Mouse (Mus musculus): ENCODE data around the gene Zbtb21. TPM values are rescaled to one million over a fixed set of nuclear protein-coding genes. Genes with fewer than 3 reads are reported as not detected.
"Not testable (repeated sequence)": the region's sequence is repeated elsewhere in the genome, so short reads cannot be mapped to it uniquely, and the experiment has no call there.

Gene Zbtb21
- polyA plus RNA-seq (2015; fragmentation: Nextera tagmentation; extraction: Ambion mirVana): 3.3 TPM in 2 replicates

DNA sequence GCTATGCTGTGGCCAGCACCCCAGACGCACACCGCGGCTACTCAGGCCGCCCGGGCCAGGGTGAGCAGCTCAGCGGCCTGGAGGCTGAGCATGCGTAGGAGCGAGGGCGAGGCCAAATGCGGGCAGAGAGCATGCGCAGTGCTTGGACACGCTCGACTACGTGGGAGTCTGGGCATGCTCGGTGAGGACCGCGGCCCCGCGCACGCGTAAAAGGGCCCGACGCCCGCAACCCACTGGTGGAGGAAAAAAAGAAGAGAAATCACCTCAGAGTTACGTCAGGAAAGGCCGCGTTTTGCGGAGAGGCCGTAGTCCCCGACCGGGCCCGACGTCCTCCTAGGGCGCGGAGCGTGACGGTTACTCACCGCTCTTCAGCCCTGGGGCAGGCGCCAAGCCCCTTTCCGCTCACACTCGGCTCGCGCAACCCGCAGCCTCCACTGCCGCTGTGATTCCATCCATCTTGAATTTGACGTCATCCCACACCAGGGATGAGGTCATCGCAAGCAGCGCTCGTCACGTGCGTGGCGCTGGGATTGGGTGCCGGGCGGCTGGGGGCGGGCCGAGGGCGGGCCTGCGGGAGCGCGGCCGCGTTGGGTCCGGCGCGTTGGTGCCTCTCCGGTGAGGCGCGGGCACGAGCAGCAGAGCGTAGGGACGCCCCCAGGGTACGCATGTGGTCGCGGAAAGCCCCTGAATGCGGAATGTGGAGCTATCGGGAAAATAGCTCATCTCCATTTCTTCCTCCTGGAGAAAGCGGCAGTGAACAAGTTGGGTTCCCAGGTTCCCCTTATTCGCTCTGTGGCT lies at the start of gene Zbtb21, which contains the start of gene C2cd2:
Gene Zbtb21, minus strand, starts transcription at position 472 of the 798 bp plus-strand sequence.
Gene C2cd2, minus strand, starts transcription at position 448 of the 798 bp plus-strand sequence.
- peak within 1 kb of the TSS; percentile 89 for H3K9ac ChIP-seq
- ATAC-seq (ENCODE audit: low read depth): peak; percentile 97
- H3K9me3 ChIP-seq (replicated peaks): no peaks in the 10 kb centered on the region
- H3K27ac ChIP-seq: peak within 1 kb of the TSS; percentile 93
- H3K36me3 ChIP-seq: no peaks in the 10 kb centered on the region
- peak within 1 kb of the TSS; percentile 79 for H3K4me3 ChIP-seq (replicated peaks)
- DNase-seq: peak; percentile 92
- WGBS (ENCODE audit: insufficient replicate concordance): under 1% methylated on average over 78 of the region's 78 CpGs
- H3K4me1 ChIP-seq (replicated peaks): peaks cover 65% of the 10 kb centered on the region
- H3K4me2 ChIP-seq: peak within 1 kb of the TSS; percentile 96
- H3K27me3 ChIP-seq: no peaks in the 10 kb centered on the region

GRCm38 (mm10) chr16:97997383-97997731 lies 34.9 kb upstream of the Zbtb21 start:
- Histone ChIP-seq H3K4me2 (peak overlapping the region; percentile 78), H3K4me1 (replicated peaks) (peaks cover 30% of the 10 kb centered on the region), H3K27ac (peak overlapping the region; percentile 80), H3K4me3 (replicated peaks) (peak overlapping the region; percentile 73), H3K36me3 (peaks cover 28% of the 10 kb centered on the region), H3K9ac (peak overlapping the region; percentile 73)
- 0% methylated on average over 8 of the region's 8 CpGs for WGBS (ENCODE audit: insufficient replicate concordance)
- peak; percentile 40 for ATAC-seq (ENCODE audit: low read depth)
- DNase-seq; H3K9me3 ChIP-seq (replicated peaks); H3K27me3 ChIP-seq: not testable (repeated sequence)

GRCm38 (mm10) chr16:97996616-97997382 lies 34.4 kb upstream of the Zbtb21 start, which contains the start of gene B230307C23Rik:
Gene B230307C23Rik, plus strand, starts transcription at chr16:97997315.
- DNase-seq: peak; percentile 82
- H3K9ac ChIP-seq: peak within 1 kb of the TSS; percentile 73
- no peaks in the 10 kb centered on the region for H3K9me3 ChIP-seq (replicated peaks)
- peaks cover 30% of the 10 kb centered on the region for H3K4me1 ChIP-seq (replicated peaks)
- WGBS (ENCODE audit: insufficient replicate concordance): under 1% methylated on average over 22 of the region's 22 CpGs
- peaks cover 22% of the 10 kb centered on the region for H3K36me3 ChIP-seq
- H3K4me2 ChIP-seq: peak within 1 kb of the TSS; percentile 78
- peak; percentile 97 for ATAC-seq (ENCODE audit: low read depth)
- peak within 1 kb of the TSS; percentile 80 for H3K27ac ChIP-seq
- peak within 1 kb of the TSS; percentile 73 for H3K4me3 ChIP-seq (replicated peaks)
- no peaks in the 10 kb centered on the region for H3K27me3 ChIP-seq

- WGBS (ENCODE audit: insufficient replicate concordance): 5% methylated on average over 1 of the region's 1 CpGs
- H3K4me2 ChIP-seq: peak overlapping the region; percentile 78
- ATAC-seq (ENCODE audit: low read depth) (no peak), DNase-seq (no peak)
- peaks cover 30% of the 10 kb centered on the region for H3K4me1 ChIP-seq (replicated peaks)
- no peaks in the 10 kb centered on the region for H3K27me3 ChIP-seq
- peak overlapping the region; percentile 80 for H3K27ac ChIP-seq
- H3K4me3 ChIP-seq (replicated peaks): peak overlapping the region; percentile 73
- peaks cover 20% of the 10 kb centered on the region for H3K36me3 ChIP-seq
- peak overlapping the region; percentile 73 for H3K9ac ChIP-seq
- H3K9me3 ChIP-seq (replicated peaks): no peaks in the 10 kb centered on the region
These were observed 33.6 kb upstream of the Zbtb21 start for GRCm38 (mm10) chr16:97995849-97996615.

DNA sequence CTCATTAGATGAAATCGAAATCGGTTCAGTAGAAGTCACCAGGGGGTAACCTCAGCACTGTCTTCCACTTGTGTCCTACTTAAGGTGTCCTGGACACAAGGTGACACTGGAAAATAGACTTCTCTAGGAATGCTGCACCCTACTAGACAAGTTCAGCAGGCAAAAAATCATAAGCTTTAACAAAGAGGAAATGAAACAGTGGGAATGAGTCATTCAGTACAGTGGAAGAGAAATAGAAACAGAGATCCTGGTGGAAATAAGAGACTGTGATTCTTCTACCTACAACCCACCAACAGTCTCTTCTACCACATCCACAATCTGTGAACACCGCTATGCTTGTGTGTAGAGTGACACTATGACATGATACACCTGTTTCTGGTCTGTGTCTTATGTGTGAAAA lies 30.1 kb upstream of the Zbtb21 start:
- H3K4me1 ChIP-seq (replicated peaks): peaks cover 14% of the 10 kb centered on the region
- not testable (repeated sequence) for ATAC-seq (ENCODE audit: low read depth); DNase-seq; H3K27me3 ChIP-seq; H3K36me3 ChIP-seq; H3K9ac ChIP-seq; H3K4me3 ChIP-seq (replicated peaks); H3K4me2 ChIP-seq; H3K27ac ChIP-seq; H3K9me3 ChIP-seq (replicated peaks)
- WGBS (ENCODE audit: insufficient replicate concordance): 58% methylated on average over 3 of the region's 3 CpGs

DNA sequence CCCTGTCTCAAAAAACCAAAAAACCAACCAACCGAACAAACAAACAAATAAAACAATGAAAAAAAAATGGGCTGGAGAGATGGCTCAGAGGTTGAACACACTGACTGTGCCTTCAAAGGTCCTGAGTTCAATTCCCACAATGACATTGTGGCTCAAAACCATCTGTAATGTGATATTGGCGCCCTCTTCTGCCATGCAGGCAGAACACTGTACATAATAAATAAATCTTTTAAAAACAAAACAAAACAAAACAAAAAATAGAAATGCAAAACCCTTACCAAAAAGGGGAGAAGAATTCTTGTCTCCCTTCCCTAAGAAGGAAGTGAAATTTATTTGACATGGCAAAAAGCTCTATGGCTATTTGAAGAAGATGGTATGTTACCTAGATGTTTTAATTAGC lies 29.1 kb upstream of the Zbtb21 start:
- Histone ChIP-seq H3K9me3 (replicated peaks) (no peaks in the 10 kb centered on the region), H3K36me3 (no peaks in the 10 kb centered on the region), H3K9ac (no peak overlapping the region), H3K4me2 (no peak overlapping the region), H3K27ac (no peak overlapping the region), H3K4me3 (replicated peaks) (no peak overlapping the region), H3K27me3 (no peaks in the 10 kb centered on the region), H3K4me1 (replicated peaks) (peaks cover 12% of the 10 kb centered on the region)
- ATAC-seq (ENCODE audit: low read depth): no peak
- WGBS (ENCODE audit: insufficient replicate concordance): 40% methylated on average over 2 of the region's 2 CpGs
- no peak for DNase-seq

- no peaks in the 10 kb centered on the region for H3K27me3 ChIP-seq
- 75% methylated on average over 5 of the region's 5 CpGs for WGBS (ENCODE audit: insufficient replicate concordance)
- H3K36me3 ChIP-seq: no peaks in the 10 kb centered on the region
- no peaks in the 10 kb centered on the region for H3K9me3 ChIP-seq (replicated peaks)
- H3K9ac ChIP-seq: no peak overlapping the region
- H3K4me2 ChIP-seq: no peak overlapping the region
- H3K27ac ChIP-seq: no peak overlapping the region
- no peak for DNase-seq
- H3K4me1 ChIP-seq (replicated peaks): no peaks in the 10 kb centered on the region
- ATAC-seq (ENCODE audit: low read depth): no peak
- no peak overlapping the region for H3K4me3 ChIP-seq (replicated peaks)
These were observed 22.2 kb upstream of the Zbtb21 start for GRCm38 (mm10) chr16:97984589-97984988.

GRCm38 (mm10) chr16:97981362-97981761 lies 18.9 kb upstream of the Zbtb21 start:
- no peak for DNase-seq
- ATAC-seq (ENCODE audit: low read depth): no peak
- 52% methylated on average over 1 of the region's 1 CpGs for WGBS (ENCODE audit: insufficient replicate concordance)
- no peak overlapping the region for H3K9ac ChIP-seq
- no peak overlapping the region for H3K4me2 ChIP-seq
- no peaks in the 10 kb centered on the region for H3K9me3 ChIP-seq (replicated peaks)
- no peaks in the 10 kb centered on the region for H3K36me3 ChIP-seq
- no peak overlapping the region for H3K27ac ChIP-seq
- no peaks in the 10 kb centered on the region for H3K27me3 ChIP-seq
- H3K4me3 ChIP-seq (replicated peaks): no peak overlapping the region
- H3K4me1 ChIP-seq (replicated peaks): peaks cover 17% of the 10 kb centered on the region

GRCm38 (mm10) chr16:97977722-97978121 lies 15.3 kb upstream of the Zbtb21 start:
- DNase-seq: no peak
- Histone ChIP-seq H3K27ac (no peak overlapping the region), H3K27me3 (no peaks in the 10 kb centered on the region), H3K9me3 (replicated peaks) (no peaks in the 10 kb centered on the region), H3K4me1 (replicated peaks) (peaks cover 18% of the 10 kb centered on the region), H3K4me3 (replicated peaks) (no peak overlapping the region), H3K36me3 (no peaks in the 10 kb centered on the region), H3K9ac (no peak overlapping the region), H3K4me2 (no peak overlapping the region)
- peak; percentile 68; the same call in 1 of the 2 replicates for ATAC-seq (ENCODE audit: low read depth)
- WGBS (ENCODE audit: insufficient replicate concordance): 59% methylated on average over 3 of the region's 3 CpGs

DNA sequence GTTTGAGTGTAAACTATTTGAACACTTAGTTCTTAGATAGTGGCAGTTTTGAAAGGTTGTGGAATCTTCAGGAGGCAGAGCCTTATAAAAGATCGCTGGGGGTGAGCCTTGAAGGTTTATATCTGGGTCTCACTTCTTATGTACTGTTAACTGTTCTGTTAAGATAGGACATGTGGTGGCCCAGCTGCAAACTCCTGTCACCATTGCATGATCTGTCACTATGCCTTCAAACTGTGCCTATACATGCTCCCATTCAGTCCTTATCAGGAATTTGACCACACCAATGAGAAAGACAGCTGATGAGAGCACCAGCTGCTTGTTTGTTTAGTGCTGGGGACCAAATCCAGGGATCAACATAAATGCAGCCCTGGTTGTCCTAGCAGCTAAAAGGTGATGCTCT lies 14.9 kb upstream of the Zbtb21 start:
- no peaks in the 10 kb centered on the region for H3K36me3 ChIP-seq
- WGBS (ENCODE audit: insufficient replicate concordance): 28% methylated on average over 1 of the region's 1 CpGs
- no peak overlapping the region for H3K4me3 ChIP-seq (replicated peaks)
- H3K27ac ChIP-seq: peak overlapping the region; percentile 58; the same call in 1 of the 2 replicates
- DNase-seq (no peak), ATAC-seq (ENCODE audit: low read depth) (peak; percentile 87)
- H3K9ac ChIP-seq: no peak overlapping the region
- H3K27me3 ChIP-seq: no peaks in the 10 kb centered on the region
- no peak overlapping the region for H3K4me2 ChIP-seq
- H3K4me1 ChIP-seq (replicated peaks): peaks cover 18% of the 10 kb centered on the region
- no peaks in the 10 kb centered on the region for H3K9me3 ChIP-seq (replicated peaks)
